8 mouse cellular contexts compared by ENCODE assay signal in the genomic region with DNA sequence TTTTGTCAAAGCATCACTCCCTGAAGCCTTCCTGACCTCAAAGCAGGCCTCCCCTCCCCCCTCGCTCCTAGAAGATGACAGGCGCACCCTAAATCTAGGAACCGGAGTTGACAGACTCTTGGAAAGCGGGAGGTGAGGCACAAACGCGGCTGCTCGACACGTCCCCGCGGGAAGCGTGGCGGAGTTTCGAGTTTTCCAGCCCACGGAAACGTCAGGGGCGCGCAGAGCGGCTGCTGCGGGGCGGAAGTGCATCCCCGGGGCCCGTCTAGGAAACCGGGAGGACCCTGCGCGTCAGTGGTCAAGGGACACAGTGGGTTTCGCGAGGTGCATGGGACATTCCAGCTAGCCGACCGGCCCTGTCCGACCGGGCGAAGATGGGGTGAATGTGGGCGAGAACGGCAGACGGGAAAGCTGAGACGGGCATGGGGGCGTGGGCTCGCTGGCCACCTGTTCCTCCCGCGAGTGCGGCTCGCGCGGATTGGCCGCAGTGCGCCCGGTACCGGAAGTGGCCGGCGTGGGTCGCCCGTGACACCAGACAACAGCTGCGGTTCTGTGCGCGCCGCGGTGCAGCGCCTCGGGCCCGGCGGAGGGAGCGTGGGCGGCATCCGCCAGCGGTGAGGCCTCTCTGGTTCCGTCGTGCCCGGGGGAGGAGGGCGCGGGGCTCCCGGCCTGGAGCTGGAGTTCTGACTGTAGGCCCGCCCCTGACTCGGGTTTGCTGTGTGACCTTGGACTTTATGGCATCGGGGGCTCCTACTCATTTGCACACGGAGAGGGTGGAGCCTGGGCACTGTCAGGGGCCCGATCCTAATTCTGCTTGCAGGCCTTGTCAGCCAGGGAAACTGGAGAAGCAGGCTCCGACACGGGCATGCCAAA. TPM values are rescaled to one million over a fixed set of nuclear protein-coding genes. Genes with fewer than 3 reads are reported as not detected.
DNase-seq lines count a peak whose midpoint lies in the region; ATAC-seq lines count a peak whose summit lies in the region.

A gene (plus strand): TSS at position 274 of the 873 bp plus-strand sequence.

- peak within 1 kb of the TSS; percentile 78 for H3K4me2 ChIP-seq in intestine, embryonic 16.5 days (ENCODE audit: low read depth, low read length)

- peak within 1 kb of the TSS; percentile 77 for H3K4me3 ChIP-seq in intestine, embryonic 16.5 days (ENCODE audit: low read length)
- peak within 1 kb of the TSS; percentile 78 for H3K4me3 ChIP-seq in midbrain, embryonic 10.5 days

- intact Hi-C loops in gastrocnemius, postnatal 36 days (cut with DNase I): no loop called here
- intact Hi-C loops in left cerebral cortex, postnatal 36 days (cut with DNase I): loop anchor here (10.0 kb wide), 1 partner anchor 349 kb away; a partner anchor contains a TSS

- under 1% methylated on average over 76 of the region's 78 CpGs for WGBS in intestine, embryonic 16.5 days
- WGBS in midbrain, embryonic 10.5 days: under 1% methylated on average over 75 of the region's 78 CpGs

- H3K9me3 ChIP-seq in intestine, embryonic 16.5 days (ENCODE audit: control insufficient read depth, low read length): no peaks in the 10 kb centered on the region
- no peaks in the 10 kb centered on the region for H3K9me3 ChIP-seq in midbrain, embryonic 10.5 days (replicated peaks)

- H3K27me3 ChIP-seq in intestine, embryonic 16.5 days (replicated peaks; ENCODE audit: control insufficient read depth, insufficient read depth, low read length): no peaks in the 10 kb centered on the region
- H3K27me3 ChIP-seq in midbrain, embryonic 10.5 days (ENCODE audit: low read depth, poor library complexity, severe bottlenecking): no peaks in the 10 kb centered on the region

- H3K36me3 ChIP-seq in intestine, embryonic 16.5 days (ENCODE audit: control insufficient read depth, insufficient read depth, low read length): no peaks in the 10 kb centered on the region
- peaks cover 13% of the 10 kb centered on the region for H3K36me3 ChIP-seq in midbrain, embryonic 10.5 days

- peak within 1 kb of the TSS; percentile 92 for H3K9ac ChIP-seq in intestine, embryonic 16.5 days (ENCODE audit: low read depth, low read length)

- DNase-seq in adrenal gland, adult 2 months: peak; percentile 92
- DNase-seq in embryo, embryonic 11.5 days (ENCODE audit: low read depth, low spot score): peak; percentile 54
- DNase-seq in gastrocnemius, postnatal 36 days: peak; percentile 63 to 81
- DNase-seq in left cerebral cortex, postnatal 36 days (ENCODE audit: low spot score in 2 of 2): peak; percentile 88 to 90
- DNase-seq in midbrain, embryonic 10.5 days (ENCODE audit: low spot score): peak; percentile 81
- peak; percentile 74 for DNase-seq in right cerebral cortex, postnatal 4 days
- peak; percentile 80 for DNase-seq in yolk sac, embryonic 10.5 days (ENCODE audit: low spot score)

- peak within 1 kb of the TSS; percentile 94 for H3K27ac ChIP-seq in intestine, embryonic 16.5 days (ENCODE audit: low read length)
- peak within 1 kb of the TSS; percentile 93 for H3K27ac ChIP-seq in midbrain, embryonic 10.5 days (replicated peaks)

- H3K4me1 ChIP-seq in intestine, embryonic 16.5 days (ENCODE audit: control insufficient read depth, insufficient read depth, low read length): peaks cover 8% of the 10 kb centered on the region; the same call in 1 of the 2 replicates
- peaks cover 22% of the 10 kb centered on the region for H3K4me1 ChIP-seq in midbrain, embryonic 10.5 days

- ATAC-seq in intestine, embryonic 16.5 days: peak; percentile 93

RNA-seq across cellular contexts. Expression of the gene that starts here (rescaled TPM):
- 10 to 100 TPM in 1 of 2 experiments, 1 to 10 TPM in 1; 8.0 to 12.6 TPM for total RNA-seq in adrenal gland, adult 2 months (2021)
- 1.5 and 2.0 TPM in 2 replicates for polyA plus RNA-seq in adrenal gland, adult 2 months (2012; rRNA removed)
- 10 to 100 TPM in 1 of 2 experiments, 1 to 10 TPM in 1; 7.4 to 11.4 TPM for total RNA-seq in gastrocnemius, postnatal 36 days (2021)
- 4.8 and 5.3 TPM in 2 replicates for polyA plus RNA-seq in intestine, embryonic 16.5 days (2015; fragmentation: Nextera tagmentation; extraction: Ambion mirVana)
- total RNA-seq in left cerebral cortex, postnatal 36 days (2021): 10 to 100 TPM; 17.3 to 21.7 TPM
- polyA plus RNA-seq in midbrain, embryonic 10.5 days (2016; fragmentation: Nextera tagmentation; extraction: Ambion mirVana): 6.9 and 10.2 TPM in 2 replicates

Comparison
In these comparisons a context has a peak if more than half of its experiments do, and no peak if none do; other contexts are left out.
1. Peak in every context shown above with its lines: DNase-seq, ATAC-seq, H3K4me3 ChIP-seq and H3K27ac ChIP-seq.